Mouse (Mus musculus): ENCODE data around the gene Fbxo31. TPM values are rescaled to one million over a fixed set of nuclear protein-coding genes. Genes with fewer than 3 reads are reported as not detected.

Gene Fbxo31
- polyA plus RNA-seq (2015; fragmentation: Nextera tagmentation; extraction: Ambion mirVana), result 34.5 and 36.5 TPM in 2 replicates

- H3K4me2 ChIP-seq, result peak within 1 kb of the TSS; percentile 72
- WGBS, result 1% methylated on average over 55 of the region's 63 CpGs
- peak within 1 kb of the TSS; percentile 64 for H3K4me3 ChIP-seq
- no peaks in the 10 kb centered on the region for H3K36me3 ChIP-seq (replicated peaks)
- no peaks in the 10 kb centered on the region for H3K27me3 ChIP-seq (replicated peaks)
- H3K9me3 ChIP-seq, result no peaks in the 10 kb centered on the region
- ATAC-seq (replicated peaks), result peak; percentile 93
- peak within 1 kb of the TSS; percentile 74 for H3K27ac ChIP-seq
- peaks cover 30% of the 10 kb centered on the region for H3K4me1 ChIP-seq
- peak within 1 kb of the TSS; percentile 64 for H3K9ac ChIP-seq
These were observed at the start of gene Fbxo31 for GRCm38 (mm10) chr8:121578676-121579451. Fbxo31 (minus strand) TSS chr8:121578806.

- peaks cover 39% of the 10 kb centered on the region for H3K4me1 ChIP-seq
- ATAC-seq (replicated peaks), result no peak
- H3K36me3 ChIP-seq (replicated peaks), result peaks cover 11% of the 10 kb centered on the region
- no peak overlapping the region for H3K4me3 ChIP-seq
- 72% methylated on average over 8 of the region's 8 CpGs for WGBS
- peak overlapping the region; percentile 32; the same call in 1 of the 2 replicates for H3K27ac ChIP-seq
- no peaks in the 10 kb centered on the region for H3K9me3 ChIP-seq
- H3K9ac ChIP-seq, result no peak overlapping the region
- no peaks in the 10 kb centered on the region for H3K27me3 ChIP-seq (replicated peaks)
- H3K4me2 ChIP-seq, result no peak overlapping the region
These were observed 44.4 kb upstream of the Fbxo31 start for GRCm38 (mm10) chr8:121623043-121623442.

GRCm38 (mm10) chr8:121621879-121622278 is 43.3 kb upstream of the Fbxo31 start:
- no peak overlapping the region for H3K4me2 ChIP-seq
- no peak overlapping the region for H3K9ac ChIP-seq
- H3K27me3 ChIP-seq (replicated peaks), result no peaks in the 10 kb centered on the region
- H3K9me3 ChIP-seq, result no peaks in the 10 kb centered on the region
- H3K27ac ChIP-seq, result no peak overlapping the region
- peaks cover 39% of the 10 kb centered on the region for H3K4me1 ChIP-seq
- H3K4me3 ChIP-seq, result no peak overlapping the region
- ATAC-seq (replicated peaks), result no peak
- peaks cover 4% of the 10 kb centered on the region; the same call in 1 of the 2 replicates for H3K36me3 ChIP-seq (replicated peaks)
- 44% methylated on average over 1 of the region's 1 CpGs for WGBS

- 88% methylated on average over 12 of the region's 12 CpGs for WGBS
- H3K4me1 ChIP-seq, result peaks cover 36% of the 10 kb centered on the region
- no peak overlapping the region for H3K4me3 ChIP-seq
- no peak overlapping the region for H3K4me2 ChIP-seq
- no peak for ATAC-seq (replicated peaks)
- H3K36me3 ChIP-seq (replicated peaks), result 0 out of 2 replicates have a peak, but pooled peaks cover under 1% of the 10 kb centered on the region
- no peaks in the 10 kb centered on the region for H3K9me3 ChIP-seq
- H3K9ac ChIP-seq, result no peak overlapping the region
- H3K27ac ChIP-seq, result no peak overlapping the region
- no peaks in the 10 kb centered on the region for H3K27me3 ChIP-seq (replicated peaks)
These were observed 42.4 kb upstream of the Fbxo31 start for GRCm38 (mm10) chr8:121620801-121621516.

GRCm38 (mm10) chr8:121619401-121619995 is 40.9 kb upstream of the Fbxo31 start:
- Histone ChIP-seq H3K27ac (peak overlapping the region; percentile 25; the same call in 1 of the 2 replicates), H3K27me3 (replicated peaks) (no peaks in the 10 kb centered on the region), H3K4me1 (peaks cover 27% of the 10 kb centered on the region), H3K9me3 (no peaks in the 10 kb centered on the region), H3K36me3 (replicated peaks) (no peaks in the 10 kb centered on the region), H3K9ac (no peak overlapping the region), H3K4me3 (no peak overlapping the region), H3K4me2 (no peak overlapping the region)
- WGBS, result 62% methylated on average over 7 of the region's 7 CpGs
- no peak for ATAC-seq (replicated peaks)

GRCm38 (mm10) chr8:121613419-121613818 is 34.8 kb upstream of the Fbxo31 start:
- Histone ChIP-seq H3K27me3 (replicated peaks) (no peaks in the 10 kb centered on the region), H3K27ac (no peak overlapping the region), H3K9ac (no peak overlapping the region), H3K4me2 (no peak overlapping the region), H3K9me3 (no peaks in the 10 kb centered on the region), H3K4me1 (no peaks in the 10 kb centered on the region), H3K36me3 (replicated peaks) (peaks cover 18% of the 10 kb centered on the region), H3K4me3 (no peak overlapping the region)
- ATAC-seq (replicated peaks), result no peak

GRCm38 (mm10) chr8:121609916-121610315 is 31.3 kb upstream of the Fbxo31 start:
- Histone ChIP-seq H3K4me1 (no peaks in the 10 kb centered on the region), H3K9ac (no peak overlapping the region), H3K9me3 (no peaks in the 10 kb centered on the region), H3K36me3 (replicated peaks) (peaks cover 26% of the 10 kb centered on the region), H3K27ac (no peak overlapping the region), H3K4me2 (no peak overlapping the region), H3K4me3 (no peak overlapping the region), H3K27me3 (replicated peaks) (no peaks in the 10 kb centered on the region)
- ATAC-seq (replicated peaks), result no peak
- WGBS, result 91% methylated on average over 11 of the region's 11 CpGs

- Histone ChIP-seq H3K27ac (no peak overlapping the region), H3K9me3 (no peaks in the 10 kb centered on the region), H3K36me3 (replicated peaks) (peaks cover 33% of the 10 kb centered on the region), H3K4me2 (no peak overlapping the region), H3K4me3 (no peak overlapping the region), H3K4me1 (no peaks in the 10 kb centered on the region), H3K27me3 (replicated peaks) (no peaks in the 10 kb centered on the region), H3K9ac (no peak overlapping the region)
- WGBS, result 95% methylated on average over 15 of the region's 15 CpGs
- no peak for ATAC-seq (replicated peaks)
These were observed 30.6 kb upstream of the Fbxo31 start for GRCm38 (mm10) chr8:121609251-121609650.

GRCm38 (mm10) chr8:121607661-121608060 is 29.1 kb upstream of the Fbxo31 start:
- Histone ChIP-seq H3K4me2 (no peak overlapping the region), H3K36me3 (replicated peaks) (peaks cover 39% of the 10 kb centered on the region), H3K27ac (no peak overlapping the region), H3K9ac (no peak overlapping the region), H3K4me1 (no peaks in the 10 kb centered on the region), H3K27me3 (replicated peaks) (no peaks in the 10 kb centered on the region), H3K9me3 (no peaks in the 10 kb centered on the region), H3K4me3 (no peak overlapping the region)
- ATAC-seq (replicated peaks), result no peak
- WGBS, result 89% methylated on average over 5 of the region's 5 CpGs

GRCm38 (mm10) chr8:121603801-121604200 is 25.2 kb upstream of the Fbxo31 start:
- H3K4me3 ChIP-seq, result no peak overlapping the region
- no peak overlapping the region for H3K4me2 ChIP-seq
- no peak overlapping the region for H3K27ac ChIP-seq
- H3K4me1 ChIP-seq, result no peaks in the 10 kb centered on the region
- no peaks in the 10 kb centered on the region for H3K9me3 ChIP-seq
- no peak overlapping the region for H3K9ac ChIP-seq
- H3K27me3 ChIP-seq (replicated peaks), result no peaks in the 10 kb centered on the region
- H3K36me3 ChIP-seq (replicated peaks), result peaks cover 49% of the 10 kb centered on the region
- ATAC-seq (replicated peaks), result no peak
- WGBS, result 96% methylated on average over 12 of the region's 12 CpGs

- no peak; the same call in 1 of the 2 replicates for ATAC-seq (replicated peaks)
- Histone ChIP-seq H3K27ac (no peak overlapping the region), H3K4me2 (no peak overlapping the region), H3K27me3 (replicated peaks) (no peaks in the 10 kb centered on the region), H3K4me1 (no peaks in the 10 kb centered on the region), H3K9me3 (no peaks in the 10 kb centered on the region), H3K4me3 (no peak overlapping the region), H3K36me3 (replicated peaks) (peaks cover 46% of the 10 kb centered on the region; the same call in 1 of the 2 replicates), H3K9ac (no peak overlapping the region)
- WGBS, result 24% methylated on average over 3 of the region's 3 CpGs
These were observed 24.3 kb upstream of the Fbxo31 start for GRCm38 (mm10) chr8:121602860-121603259.

GRCm38 (mm10) chr8:121602411-121602810 is 23.8 kb upstream of the Fbxo31 start:
- Histone ChIP-seq H3K4me1 (no peaks in the 10 kb centered on the region), H3K9ac (no peak overlapping the region), H3K4me2 (no peak overlapping the region), H3K36me3 (replicated peaks) (peaks cover 50% of the 10 kb centered on the region; the same call in 1 of the 2 replicates), H3K27me3 (replicated peaks) (no peaks in the 10 kb centered on the region), H3K9me3 (no peaks in the 10 kb centered on the region), H3K4me3 (no peak overlapping the region), H3K27ac (no peak overlapping the region)
- ATAC-seq (replicated peaks), result no peak
- 93% methylated on average over 12 of the region's 12 CpGs for WGBS

Measured in midbrain, embryonic 15.5 days (tissue).